Mouse (Mus musculus) cerebellum, adult 2 months (tissue): ENCODE results near the gene Gm2115. TPM values are rescaled to one million over a fixed set of nuclear protein-coding genes. Genes with fewer than 3 reads are reported as not detected.

Experiments
- DNase-seq, 2 experiments: peaks; one replicate each; pipeline ENCODE4 v3.0.0; 2021
- H3K27ac ChIP-seq: fragments of 200-500 bp; 2 replicates; pipeline ENCODE4 v1.5.1; 2012; ENCODE audit warnings: low read length, control low read depth, inconsistent platforms; ENCODE audit not compliant: insufficient read depth
- H3K27me3 ChIP-seq: fragments of 200-500 bp; 2 replicates; pipeline ENCODE4 v1.6.1; 2012; ENCODE audit warnings: inconsistent platforms, mild to moderate bottlenecking, low read length, moderate library complexity; ENCODE audit not compliant: control insufficient read depth, insufficient read depth
- H3K4me1 ChIP-seq: fragments of 200-500 bp; 2 replicates; pipeline ENCODE4 v1.6.1; 2011; ENCODE audit warnings: low read length; ENCODE audit not compliant: control insufficient read depth, insufficient read depth
- H3K4me3 ChIP-seq: fragments of 200-500 bp; replicated peaks from 2 replicates; pipeline ENCODE3; 2011; ENCODE audit warnings: mild to moderate bottlenecking, low read depth, low read length, control low read depth; ENCODE audit not compliant: insufficient read depth
- CTCF ChIP-seq: fragments of 200-500 bp; IDR thresholded peaks from 2 replicates; pipeline ENCODE4 v1.5.1; 2011; ENCODE audit warnings: low read depth, mild to moderate bottlenecking, control low read depth, low read length, moderate library complexity, borderline replicate concordance; ENCODE audit not compliant: insufficient read depth
- POLR2A ChIP-seq: fragments of 200-500 bp; IDR thresholded peaks from 2 replicates; pipeline ENCODE4 v1.6.1; 2011; ENCODE audit warnings: low read length, control low read depth, borderline replicate concordance; ENCODE audit not compliant: insufficient read depth
- WGBS: fragments of 180-500 bp; shearing (Covaris S2); methylation state at CpG from one replicate; pipeline ENCODE4 v1.1.7; 2018; 5-methylcytosine and 5-hydroxymethylcytosine counted together
- polyA plus RNA-seq: library from polyadenylated mRNA; depleted of rRNA; stranded (reverse); fragments of >200 nt; gene quantifications from 2 replicates; pipeline ENCODE4 v1.2.3, GENCODE M21; 2012; rRNA removed

Gene Gm2115
- polyA plus RNA-seq, 1 experiment = 13.6 TPM

- Histone ChIP-seq H3K4me3 (no peak overlapping the region), H3K27me3 (no peaks in the 10 kb centered on the region), H3K27ac (no peak overlapping the region), H3K4me1 (no peaks in the 10 kb centered on the region)
- DNase-seq = no peak
- 89% methylated on average over 3 of the region's 3 CpGs for WGBS
- TF ChIP-seq POLR2A = no peak
- no peak for TF ChIP-seq CTCF
Measured at GRCm38 (mm10) chr7:84631878-84632277, 103.1 kb downstream of the Gm2115 start.

Other genes starting within 250 kb of the Gm2115 start
- 57.0 and 60.9 TPM in 2 replicates for gene Arnt2, start 118.8 kb upstream of the Gm2115 start, polyA plus RNA-seq
- 52.7 and 53.9 TPM in 2 replicates for gene Fah, start 77.8 kb downstream of the Gm2115 start, polyA plus RNA-seq
- 88.9 and 91.5 TPM in 2 replicates for gene Zfand6, start 161.0 kb downstream of the Gm2115 start, polyA plus RNA-seq